Mouse (Mus musculus) lung, postnatal 0 days (tissue): ENCODE results near the gene Ankrd36.

Experiments
- CTCF ChIP-seq: IDR thresholded peaks from 2 replicates; pipeline ENCODE4 v1.5.1; 2016; ENCODE audit warnings: antibody characterized with exemption, mild to moderate bottlenecking
- EP300 ChIP-seq: IDR thresholded peaks from 2 replicates; pipeline ENCODE4 v1.6.1; 2016; ENCODE audit warnings: antibody characterized with exemption, mild to moderate bottlenecking, control low read depth

DNA sequence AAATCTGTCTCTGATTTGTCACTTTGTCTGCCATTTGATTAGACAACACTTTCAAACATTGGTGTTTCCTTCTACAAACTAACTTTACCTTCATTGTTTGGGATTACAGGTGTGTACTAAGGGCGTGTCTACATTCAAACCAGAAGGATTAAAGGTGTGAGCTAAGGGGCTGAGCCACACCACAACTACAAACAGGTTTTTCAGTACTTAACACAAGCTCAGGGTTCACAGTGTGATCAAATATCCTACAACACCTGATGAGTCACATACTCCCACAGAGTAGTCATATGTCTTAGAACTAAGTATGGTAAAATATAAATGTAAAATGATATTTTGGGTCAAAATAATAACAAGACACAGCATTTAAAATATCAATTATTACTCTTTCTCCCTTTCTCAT is 17.6 kb upstream of the Ankrd36 start:
- TF ChIP-seq CTCF (no peak), EP300 (no peak)
